Mouse (Mus musculus) CH12.LX (cell line): ENCODE data around the gene Arpc1a.

ENCODE experiments used
- CTCF ChIP-seq, 2 experiments: IDR thresholded peaks in 1 of 2; conservative IDR thresholded peaks in 1 of 2; 2 replicates each; pipeline ENCODE4 v1.5.1; 2011 to 2012; ENCODE audit warnings: low read depth in 2 of 2, low read length in 2 of 2, improper control_type of control experiment in 1 of 2, inconsistent platforms in 1 of 2, mild to moderate bottlenecking in 1 of 2, moderate library complexity in 1 of 2
- EP300 ChIP-seq: IDR thresholded peaks from 2 replicates; pipeline ENCODE4 v1.6.1; 2011; ENCODE audit warnings: low read length, improper control_type of control experiment
- HCFC1 ChIP-seq: IDR thresholded peaks from 2 replicates; pipeline ENCODE4 v1.6.1; 2012; ENCODE audit warnings: low read depth, mild to moderate bottlenecking, inconsistent platforms, low read length, improper control_type of control experiment
- JUN ChIP-seq: IDR thresholded peaks from 2 replicates; pipeline ENCODE4 v1.6.1; 2011; ENCODE audit warnings: low read depth, mild to moderate bottlenecking, low read length, improper control_type of control experiment, moderate library complexity; ENCODE audit not compliant: insufficient read depth
- MAX ChIP-seq: IDR thresholded peaks from 2 replicates; pipeline ENCODE4 v1.6.1; 2011; ENCODE audit warnings: low read length, improper control_type of control experiment
- MYC ChIP-seq: IDR thresholded peaks from 2 replicates; pipeline ENCODE4 v1.6.1; 2011; ENCODE audit warnings: low read depth, mild to moderate bottlenecking, improper control_type of control experiment, low read length
- NRF1 ChIP-seq: IDR thresholded peaks from 2 replicates; pipeline ENCODE4 v1.6.1; 2014; ENCODE audit warnings: low read depth, mild to moderate bottlenecking, inconsistent platforms, low read length, improper control_type of control experiment, moderate library complexity
- POLR2A ChIP-seq: IDR thresholded peaks from 2 replicates; pipeline ENCODE4 v1.6.1; 2011; ENCODE audit warnings: low read depth, mild to moderate bottlenecking, improper control_type of control experiment, low read length
- RAD21 ChIP-seq: IDR thresholded peaks from 2 replicates; pipeline ENCODE4 v1.6.1; 2011; ENCODE audit warnings: low read depth, mild to moderate bottlenecking, low read length, improper control_type of control experiment, moderate library complexity
- SMC3 ChIP-seq: IDR thresholded peaks from 2 replicates; pipeline ENCODE4 v1.6.1; 2011; ENCODE audit warnings: low read depth, low read length, improper control_type of control experiment
- USF1 ChIP-seq: IDR thresholded peaks from 2 replicates; pipeline ENCODE4 v1.6.1; 2014; ENCODE audit warnings: low read depth, mild to moderate bottlenecking, inconsistent platforms, low read length, improper control_type of control experiment
- ZMIZ1 ChIP-seq: IDR thresholded peaks from 2 replicates; pipeline ENCODE4 v1.6.1; 2012; ENCODE audit warnings: low read depth, mild to moderate bottlenecking, inconsistent platforms, low read length, improper control_type of control experiment

DNA sequence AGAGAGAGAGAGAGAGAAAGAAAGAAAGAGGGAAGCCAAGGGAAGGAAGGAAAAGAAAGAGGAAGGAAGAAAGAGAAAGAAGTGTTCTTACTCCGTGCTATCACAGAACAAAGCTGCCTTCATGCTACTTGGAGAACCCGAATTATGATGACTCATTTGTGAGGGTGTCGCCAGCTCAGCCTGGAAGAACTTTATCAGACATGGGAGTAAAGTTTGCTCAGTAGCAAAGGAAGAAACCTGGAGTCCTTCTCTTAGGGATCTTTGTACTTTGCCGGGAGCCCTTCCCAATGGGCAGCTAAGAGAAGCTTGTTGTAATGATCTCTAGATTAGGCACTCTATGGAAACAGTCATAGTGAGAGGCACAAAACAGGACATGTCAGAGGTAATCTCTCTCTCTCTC lies 19.1 kb downstream of the Arpc1a start:
- TF ChIP-seq POLR2A = no peak
- no peak for TF ChIP-seq CTCF (conservative IDR thresholded peaks at IDR 0.05 in 1 of 2, IDR thresholded peaks at IDR 0.05 in 1 of 2; ENCODE audit: low read depth in 2 of 2, low read length in 2 of 2)
- TF ChIP-seq MYC = no peak
- no peak for TF ChIP-seq EP300
- no peak for TF ChIP-seq RAD21
- TF ChIP-seq USF1 = no peak
- no peak for TF ChIP-seq MAX
- TF ChIP-seq NRF1 = no peak
- TF ChIP-seq JUN = no peak
- TF ChIP-seq HCFC1 = no peak
- no peak for TF ChIP-seq SMC3
- no peak for TF ChIP-seq ZMIZ1
